Mouse (Mus musculus) layer of hippocampus, adult 9-10 months (tissue): ENCODE data around the gene Ahsg.
A peak's percentile ranks its signal among the peaks of the same experiment; 100 is the strongest.

Experiments
- DNase-seq: peaks from one replicate; pipeline ENCODE4 v3.0.0; 2022; ENCODE audit warnings: low spot score

Gene Ahsg

DNA sequence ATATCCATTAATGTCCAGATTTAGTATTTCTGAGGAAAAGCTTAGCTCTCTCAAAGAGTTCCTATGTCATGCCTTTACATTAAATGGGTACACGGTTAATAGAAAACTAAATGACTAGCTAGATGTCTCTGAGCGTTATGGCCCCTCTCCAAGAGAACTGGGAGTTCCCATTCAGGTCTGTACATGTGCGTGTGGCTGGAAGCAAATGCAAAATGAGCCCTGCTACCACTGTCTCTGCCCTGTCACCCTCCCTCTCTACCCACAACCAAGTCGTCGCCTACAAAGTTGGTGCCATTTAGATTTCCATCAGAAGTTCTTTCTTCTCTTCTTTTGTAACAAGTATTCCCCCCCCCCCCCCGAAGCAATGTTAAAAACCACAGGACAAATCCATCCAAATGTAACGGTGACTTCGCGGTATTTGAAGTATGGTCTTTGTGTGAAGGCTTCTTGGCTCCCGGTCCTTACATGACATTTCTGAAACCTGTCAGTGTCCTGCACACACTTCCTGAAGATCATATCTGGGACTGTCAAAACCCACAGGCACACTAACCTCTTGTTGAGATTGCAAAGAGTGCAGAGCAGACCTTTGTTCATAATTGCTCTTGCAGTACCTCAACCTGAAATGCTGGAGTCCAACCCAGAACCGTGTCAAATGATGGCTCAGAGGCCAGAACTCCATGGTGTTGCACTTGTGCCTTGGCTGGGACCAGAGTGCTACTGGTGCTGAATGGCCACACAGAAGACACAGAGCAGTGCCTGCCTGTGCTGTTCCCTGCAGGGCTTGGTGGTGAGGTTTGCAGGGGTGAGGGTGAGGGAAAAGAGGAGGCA lies at the start of gene Ahsg:
Ahsg (plus strand) TSS at position 595 of the 828 bp plus-strand sequence.
- no peak for DNase-seq

GRCm38 (mm10) chr16:22842871-22843270 lies 48.2 kb upstream of the Ahsg start:
- DNase-seq = no peak

DNA sequence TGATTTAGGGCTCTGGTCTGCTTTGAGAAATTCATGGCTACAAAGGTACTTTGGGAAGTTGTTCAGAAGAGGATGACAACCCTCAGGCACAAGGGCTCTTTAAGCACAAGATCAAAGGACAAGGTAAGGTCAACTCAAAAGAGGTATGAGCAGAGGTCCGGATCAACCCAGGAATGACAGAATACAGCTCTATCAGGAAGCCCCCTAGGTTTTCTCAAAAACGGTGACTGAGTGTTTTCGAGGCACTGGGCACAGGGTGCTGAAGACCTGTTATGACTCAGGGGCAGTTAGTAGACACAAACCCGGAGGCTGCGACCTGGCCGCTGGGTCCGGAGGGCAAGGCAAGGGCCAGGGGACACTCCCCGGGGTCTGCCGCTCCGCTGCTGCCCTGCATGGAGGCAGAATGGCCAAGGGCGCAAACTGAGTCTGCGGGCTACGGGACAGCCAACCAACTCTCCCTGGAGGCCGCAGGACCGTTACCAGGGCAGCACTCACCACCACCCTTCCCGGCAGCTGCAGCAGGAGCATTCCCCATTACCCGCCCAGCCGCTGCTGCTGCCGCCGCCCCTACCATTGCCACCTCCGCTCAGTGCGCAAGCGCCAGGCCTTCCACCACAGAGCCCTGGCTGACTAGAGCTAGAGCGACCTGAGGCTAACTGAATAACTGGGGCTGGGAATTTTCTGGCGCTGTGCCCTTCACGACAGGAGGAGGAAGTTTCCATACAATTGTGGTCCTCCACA lies 46.8 kb upstream of the Ahsg start:
- no peak for DNase-seq

GRCm38 (mm10) chr16:22844834-22845233 lies 46.2 kb upstream of the Ahsg start:
- DNase-seq = no peak

GRCm38 (mm10) chr16:22845481-22845880 lies 45.6 kb upstream of the Ahsg start:
- no peak for DNase-seq

DNA sequence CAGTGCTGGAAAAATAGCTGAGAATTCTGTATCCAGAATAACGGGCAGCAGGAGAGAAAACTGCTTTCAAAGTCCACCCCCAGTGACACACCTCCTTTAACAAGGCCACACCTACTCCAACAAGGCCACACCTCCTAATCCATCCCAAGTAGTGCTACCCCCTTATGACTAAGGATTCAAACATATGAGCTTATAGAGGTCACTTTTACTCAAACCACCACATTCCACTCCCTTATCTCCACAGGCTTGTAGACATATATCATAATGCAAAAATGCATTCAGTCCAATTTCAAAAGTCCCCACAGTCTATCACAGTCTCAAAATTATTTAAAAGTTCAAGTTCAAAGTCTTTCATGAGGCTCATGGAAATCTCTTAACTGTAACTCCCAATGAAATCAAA lies 43.4 kb upstream of the Ahsg start:
- DNase-seq = no peak

- no peak for DNase-seq
Observed at GRCm38 (mm10) chr16:22848331-22848730, 42.7 kb upstream of the Ahsg start.

- no peak for DNase-seq
Observed at GRCm38 (mm10) chr16:22852709-22853108, 38.4 kb upstream of the Ahsg start.

- no peak for DNase-seq
Observed at GRCm38 (mm10) chr16:22856773-22857172, 34.3 kb upstream of the Ahsg start.

DNA sequence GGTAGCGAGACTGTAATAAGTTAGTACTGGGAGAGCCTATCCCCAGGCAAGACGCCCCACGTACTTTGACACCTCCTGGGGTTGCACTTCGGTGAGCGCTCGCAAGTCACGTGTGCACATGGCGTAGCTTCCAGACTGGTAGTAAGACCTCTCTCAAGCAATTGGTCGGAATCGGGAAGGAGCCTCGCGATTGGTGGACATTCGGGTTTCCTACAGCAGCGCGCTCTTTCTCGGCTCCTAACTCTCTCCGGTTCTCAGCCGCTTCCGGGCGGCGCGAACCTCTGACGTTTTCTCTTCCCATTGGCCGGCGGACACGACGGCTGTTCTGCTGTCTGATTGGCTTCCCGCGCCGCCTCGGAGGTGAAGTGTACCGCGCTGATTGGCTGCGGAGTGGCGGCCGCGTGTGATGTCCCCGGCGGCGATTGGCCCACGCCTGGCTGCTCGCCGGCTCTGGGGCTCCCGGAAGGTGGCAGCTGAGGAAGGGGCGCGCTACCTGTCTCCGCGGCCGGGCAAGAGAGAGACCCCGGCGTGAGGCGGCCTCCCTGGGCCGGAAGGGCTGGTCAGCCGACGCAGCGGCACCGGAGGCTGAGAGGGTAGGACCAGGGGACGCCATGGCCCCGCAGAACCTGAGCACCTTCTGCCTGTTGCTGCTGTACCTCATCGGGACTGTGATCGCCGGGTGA lies 33.5 kb upstream of the Ahsg start, which contains the start of the genes Tbccd1 and Dnajb11:
Tbccd1 (minus strand) TSS at position 239 of the 683 bp plus-strand sequence.
Dnajb11 (plus strand) TSS at position 415 of the 683 bp plus-strand sequence.
- DNase-seq = peak; percentile 96

- no peak for DNase-seq
Observed at GRCm38 (mm10) chr16:22872397-22872796, 18.7 kb upstream of the Ahsg start.

DNA sequence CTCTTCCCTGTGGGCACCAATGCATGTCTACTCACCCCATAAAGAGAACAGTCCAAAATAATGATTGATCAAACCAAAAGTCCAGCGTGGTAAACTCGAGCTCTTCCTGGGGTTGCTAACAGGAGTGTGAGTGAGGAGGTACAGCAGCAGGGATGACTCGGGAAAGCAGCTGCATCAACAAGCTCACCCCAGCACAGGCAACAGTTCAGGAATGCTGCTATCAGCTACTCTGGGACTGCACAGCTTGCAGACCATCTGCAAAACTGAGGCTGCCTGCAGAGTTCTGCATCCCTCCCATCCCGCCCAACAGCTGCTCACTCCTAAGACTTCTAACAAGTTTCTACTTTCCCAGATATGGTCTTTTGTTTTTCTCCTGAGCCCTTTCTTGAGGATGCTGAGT lies 17.7 kb upstream of the Ahsg start:
- no peak for DNase-seq

DNA sequence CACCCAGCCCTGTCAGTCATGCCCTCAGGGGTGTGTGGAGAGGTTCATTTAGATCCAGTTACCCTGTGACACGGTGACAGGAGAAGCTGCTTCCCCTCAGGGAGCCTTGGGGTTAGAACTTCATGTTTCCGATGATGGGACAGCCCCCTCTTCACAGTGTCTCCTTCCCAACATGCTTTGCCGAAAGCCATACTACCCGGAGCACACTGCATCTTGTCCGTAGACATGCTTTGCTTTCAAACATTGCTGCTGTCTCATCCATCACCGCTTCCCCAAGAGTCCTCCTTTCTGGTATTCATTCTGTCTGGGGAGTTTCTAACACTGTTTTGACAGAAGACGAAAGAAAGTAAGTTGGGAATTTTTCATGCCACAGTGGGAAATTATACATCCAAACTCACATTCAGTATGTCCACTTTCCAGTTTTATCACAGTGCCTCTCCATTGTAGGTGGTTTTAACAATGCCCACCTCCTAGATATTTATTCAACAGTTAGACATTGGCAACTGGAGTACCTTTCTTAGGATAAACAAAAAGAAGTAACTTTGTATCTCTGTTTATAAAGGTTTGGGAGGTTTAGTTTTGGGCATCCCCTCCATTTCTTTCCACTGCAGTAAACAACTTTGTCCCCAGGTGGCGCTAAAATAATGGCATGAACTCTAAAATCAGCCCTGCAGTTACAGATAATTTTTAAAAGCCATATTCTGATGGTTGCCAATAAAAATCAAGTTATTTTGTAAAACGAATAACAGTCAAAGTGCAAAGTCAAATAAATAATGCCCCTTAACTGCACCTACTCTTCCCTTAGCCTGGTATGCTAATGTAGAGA lies 14.6 kb upstream of the Ahsg start:
- no peak for DNase-seq

- DNase-seq = no peak
Observed at GRCm38 (mm10) chr16:22877660-22878390, 13.3 kb upstream of the Ahsg start.

- no peak for DNase-seq
Observed at GRCm38 (mm10) chr16:22878716-22879115, 12.4 kb upstream of the Ahsg start.

- DNase-seq = no peak
Observed at GRCm38 (mm10) chr16:22879945-22880595, 11.0 kb upstream of the Ahsg start.

DNA sequence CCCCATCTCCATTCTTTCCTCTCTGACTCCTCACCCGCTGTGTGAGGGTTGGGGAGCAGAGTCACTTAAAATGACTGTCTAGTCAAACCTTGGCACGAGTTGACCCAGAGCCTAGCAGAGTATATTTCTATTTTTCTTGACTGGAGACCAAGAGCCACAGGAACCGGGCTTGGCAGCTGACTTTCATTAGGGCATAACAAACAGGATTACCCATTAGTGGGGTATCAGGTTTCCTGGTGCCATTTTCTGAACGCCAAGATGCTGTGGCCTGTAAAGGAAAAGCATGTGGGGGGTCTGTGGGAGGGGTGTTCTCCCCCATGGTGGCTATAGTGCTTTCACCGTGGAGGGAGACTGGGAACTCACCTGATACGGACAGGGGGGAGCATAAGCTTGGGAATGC lies 10.2 kb upstream of the Ahsg start:
- no peak for DNase-seq

DNA sequence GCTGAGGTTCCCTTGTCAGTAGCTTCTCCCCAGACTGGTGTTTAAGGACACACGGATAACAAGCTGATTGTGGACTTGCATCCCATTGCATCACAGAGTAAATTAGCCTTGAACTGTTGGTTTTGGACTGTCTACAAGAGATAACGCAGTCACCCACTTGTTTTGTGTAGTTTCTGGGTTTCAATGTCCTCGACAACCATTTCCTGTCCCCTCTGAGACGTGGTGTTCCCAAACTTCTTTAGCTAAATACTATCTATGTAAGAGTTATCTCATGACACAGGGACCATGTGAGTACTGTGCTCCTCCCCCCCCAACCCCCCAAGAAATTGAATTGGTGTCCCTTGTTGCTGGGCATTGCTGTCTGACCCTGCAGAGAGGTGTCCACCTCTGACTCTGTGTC lies 9.6 kb upstream of the Ahsg start:
- DNase-seq = no peak

- no peak for DNase-seq
Observed at GRCm38 (mm10) chr16:22883441-22883840, 7.6 kb upstream of the Ahsg start.

- no peak for DNase-seq
Observed at GRCm38 (mm10) chr16:22885356-22885755, 5.7 kb upstream of the Ahsg start.
